Mouse (Mus musculus) subcutaneous adipose tissue, adult 2 months (tissue): Measurements from ENCODE around the gene Fbxl5. TPM values are rescaled to one million over a fixed set of nuclear protein-coding genes. Genes with fewer than 3 reads are reported as not detected.

ENCODE experiments used
- polyA plus RNA-seq: library from polyadenylated mRNA; depleted of rRNA; stranded (reverse); fragments of >200 nt; gene quantifications from 2 replicates; pipeline ENCODE4 v1.2.3, GENCODE M21; 2012; ENCODE audit warnings: low replicate concordance; rRNA removed

The Fbxl5 gene
- polyA plus RNA-seq: 33.5 and 42.2 TPM in 2 replicates

GRCm38 (mm10) chr5:43821538-43821937 lies at the start of gene Fbxl5:
Gene Fbxl5, minus strand, starts transcription at chr5:43821638.

GRCm38 (mm10) chr5:43868253-43868652 lies 46.8 kb upstream of the Fbxl5 start, which contains the start of gene Cd38:
Gene Cd38, plus strand, starts transcription at chr5:43868553.

GRCm38 (mm10) chr5:43818695-43819094 lies 2.7 kb downstream of the Fbxl5 start, which contains the start of gene Bst1:
Gene Bst1, plus strand, starts transcription at chr5:43818885.

Other genes starting within 250 kb of the Fbxl5 start
- 6.7 and 9.3 TPM in 2 replicates for gene Cc2d2a, start 159.3 kb downstream of the Fbxl5 start, polyA plus RNA-seq
- gene Bst1, start 2.8 kb downstream of the Fbxl5 start, polyA plus RNA-seq: 1.5 and 2.1 TPM in 2 replicates
- gene Cd38, start 46.9 kb upstream of the Fbxl5 start, polyA plus RNA-seq: 10.6 and 16.7 TPM in 2 replicates
- 0.39 and 0.62 TPM in 2 replicates for gene Gm7879, start 91.5 kb upstream of the Fbxl5 start, polyA plus RNA-seq
- not detected in 2 replicates for gene Fgfbp1, start 160.1 kb upstream of the Fbxl5 start, polyA plus RNA-seq